Mouse (Mus musculus) fibroblast of lung, adult 2 months (primary cell): ENCODE results near the gene Scaf1.
"Not testable (repeated sequence)": the region's sequence is repeated elsewhere in the genome, so short reads cannot be mapped to it uniquely, and the experiment has no call there.

Source experiments
- DNase-seq: peaks from one replicate; pipeline ENCODE4 v3.0.0-alpha.2; 2011; ENCODE audit warnings: low read depth

Scaf1 gene

GRCm38 (mm10) chr7:45043307-45043706 is 27.1 kb upstream of the Scaf1 start:
- no peak for DNase-seq

DNA sequence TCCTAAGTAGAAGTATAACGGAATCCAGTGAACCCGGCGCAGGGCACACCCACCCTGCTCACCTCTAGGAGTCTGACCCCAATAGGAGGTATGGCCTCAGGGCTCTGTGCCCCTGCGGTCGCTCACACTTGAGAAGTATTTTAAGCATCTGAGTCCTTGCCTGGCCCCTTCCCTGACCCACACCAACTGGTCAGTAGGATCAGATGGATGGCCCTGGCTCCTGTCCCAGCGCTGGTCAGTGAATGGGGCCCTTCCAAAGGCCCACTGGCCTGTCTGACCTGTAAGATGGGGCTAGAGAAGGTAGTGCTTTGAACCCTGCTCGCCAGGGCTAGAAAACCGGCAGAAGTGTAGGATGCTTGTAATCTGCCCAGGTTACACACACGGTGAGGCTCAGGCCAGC is 24.7 kb upstream of the Scaf1 start:
- no peak for DNase-seq

DNA sequence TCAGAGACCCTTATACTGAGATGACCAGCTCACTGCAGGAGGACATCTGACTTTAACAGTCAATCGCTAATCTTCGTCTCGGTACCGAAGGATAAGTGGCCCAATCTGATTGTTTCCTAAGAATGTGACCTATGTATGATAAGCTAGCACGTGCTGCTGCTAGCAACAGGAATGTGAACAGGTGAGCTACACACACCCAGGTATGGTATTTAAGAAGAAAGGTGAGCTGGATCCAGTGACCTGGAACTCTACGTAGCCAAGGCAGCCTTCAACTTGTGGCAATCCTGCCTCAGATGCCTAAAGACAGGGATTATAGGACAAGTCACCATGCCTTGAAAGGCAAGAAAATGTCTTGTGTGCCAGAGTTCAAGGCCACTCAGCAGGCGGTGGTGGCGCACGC is 22.2 kb upstream of the Scaf1 start:
- DNase-seq, result no peak

GRCm38 (mm10) chr7:45037720-45038361 is 21.7 kb upstream of the Scaf1 start:
- no peak for DNase-seq

- DNase-seq, result no peak
Observed at GRCm38 (mm10) chr7:45036702-45037101, 20.5 kb upstream of the Scaf1 start.

DNA sequence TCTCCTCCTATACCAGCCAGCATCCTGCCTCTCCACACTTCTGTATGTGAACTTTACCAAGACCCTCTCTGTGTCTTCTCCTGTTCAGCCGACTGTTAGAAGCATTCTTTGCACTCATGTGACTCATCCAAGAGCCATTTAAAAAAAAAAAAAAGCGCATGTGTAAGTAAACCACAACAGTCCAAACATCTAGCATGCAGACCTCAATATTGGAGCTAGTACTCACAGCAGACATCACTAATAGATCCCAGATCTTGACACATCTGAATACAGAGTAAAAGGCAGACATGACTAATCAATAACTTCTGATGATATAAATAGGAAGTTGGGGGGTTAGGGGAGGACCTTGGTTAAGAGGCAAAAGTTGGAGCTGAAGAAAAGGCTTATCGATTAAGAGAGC is 19.5 kb upstream of the Scaf1 start:
- no peak for DNase-seq

GRCm38 (mm10) chr7:45033722-45034359 is 17.7 kb upstream of the Scaf1 start:
- no peak for DNase-seq

GRCm38 (mm10) chr7:45030857-45031256 is 14.7 kb upstream of the Scaf1 start:
- no peak for DNase-seq

GRCm38 (mm10) chr7:45029995-45030394 is 13.8 kb upstream of the Scaf1 start:
- no peak for DNase-seq

DNA sequence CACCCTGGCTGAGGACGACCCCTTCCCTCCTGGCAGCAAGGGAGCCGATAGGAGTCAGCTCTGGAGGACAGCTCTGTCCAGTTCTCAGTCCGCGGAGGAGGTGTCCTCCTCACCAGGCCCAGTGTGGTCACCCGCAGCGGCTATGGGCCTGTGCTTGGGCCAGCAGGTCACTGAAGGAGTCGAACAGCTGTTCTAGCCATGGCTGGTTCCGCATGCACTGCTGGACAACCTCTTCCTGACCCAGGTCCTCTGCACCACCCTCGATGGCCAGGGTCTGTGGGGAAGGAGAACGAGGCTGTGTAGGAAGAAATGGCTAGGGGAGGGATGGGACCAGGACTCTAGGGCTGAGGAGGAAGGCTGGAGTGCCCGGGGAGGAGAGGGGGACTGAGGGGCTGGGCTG is 12.2 kb upstream of the Scaf1 start:
- no peak for DNase-seq

- DNase-seq, result no peak
Observed at GRCm38 (mm10) chr7:45027761-45028160, 11.6 kb upstream of the Scaf1 start.

GRCm38 (mm10) chr7:45026256-45026655 is 10.1 kb upstream of the Scaf1 start:
- no peak for DNase-seq

DNA sequence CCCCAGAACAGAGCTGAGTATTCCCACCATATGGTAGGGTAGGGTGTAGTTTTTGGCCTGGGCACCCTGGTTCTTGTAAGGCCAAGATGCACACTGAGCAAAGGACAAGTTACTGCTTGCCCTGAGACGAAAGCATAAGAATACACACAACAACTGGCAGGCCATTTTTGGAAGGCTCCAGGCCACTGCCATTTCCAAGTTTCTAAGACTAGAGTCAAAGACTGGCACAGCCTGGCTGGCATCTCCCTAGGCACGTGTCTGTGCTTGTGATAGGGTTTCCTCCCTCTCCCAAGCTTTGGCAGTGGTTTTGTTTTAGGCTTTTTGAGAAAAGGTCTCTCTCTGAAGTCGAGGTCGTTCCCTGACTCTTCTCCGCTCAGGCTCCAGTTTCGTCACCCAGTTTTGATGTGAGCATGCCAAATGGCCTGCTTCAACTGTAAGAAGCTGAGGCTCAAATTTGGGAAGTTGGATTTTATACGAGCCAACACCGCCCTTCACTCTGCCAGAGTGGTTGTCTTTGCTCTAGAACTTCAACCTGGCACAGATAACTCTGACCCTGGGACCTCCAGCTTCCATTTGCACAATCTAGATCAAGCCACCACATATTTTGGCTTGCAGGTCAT is 9.5 kb upstream of the Scaf1 start:
- no peak for DNase-seq

DNA sequence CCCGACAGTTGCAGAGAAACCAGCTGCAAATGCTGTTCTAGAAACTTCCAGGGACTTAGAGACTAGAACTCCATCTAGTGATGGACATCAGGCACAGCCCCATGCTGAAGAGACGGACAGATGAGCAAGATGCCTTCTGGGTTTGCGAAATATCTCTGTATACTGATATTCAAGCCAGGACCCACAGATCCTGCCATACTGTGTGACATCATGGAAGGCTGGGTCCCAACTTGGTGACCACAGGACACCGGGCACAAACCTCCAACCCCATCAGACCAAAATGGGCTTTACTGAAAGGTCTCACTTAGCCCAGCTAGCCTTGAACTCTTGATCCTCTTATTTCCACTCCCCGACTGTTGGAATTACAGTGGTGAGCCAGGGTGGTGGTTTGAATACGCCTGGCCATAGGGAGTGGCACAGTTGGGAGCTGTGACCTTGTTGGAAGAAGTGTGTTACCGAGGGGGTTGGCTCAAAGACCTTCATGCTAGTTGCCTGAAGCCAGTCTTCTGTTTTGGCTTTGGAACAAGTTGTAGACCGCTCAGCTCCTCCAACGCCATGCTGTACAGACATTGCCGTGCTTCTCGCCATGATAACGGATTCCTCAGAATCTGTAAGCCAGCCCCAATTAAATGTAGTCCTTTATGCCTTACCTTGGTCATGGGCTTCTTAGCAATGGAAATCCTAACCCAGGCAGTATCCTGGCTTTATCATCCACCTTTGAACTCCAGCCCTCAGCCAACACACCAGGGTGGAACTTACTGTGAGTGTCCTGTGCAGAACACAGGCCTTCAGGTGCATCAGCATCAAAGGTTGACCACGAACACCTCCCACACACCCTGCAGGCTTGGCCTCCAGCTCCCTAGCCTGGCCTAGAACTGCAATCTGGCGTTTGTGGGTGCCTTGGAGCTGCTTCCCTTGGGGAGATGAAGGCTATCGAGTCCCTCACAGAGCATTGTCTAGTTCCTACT is 8.4 kb upstream of the Scaf1 start:
- DNase-seq, result no peak

GRCm38 (mm10) chr7:45023711-45024110 is 7.5 kb upstream of the Scaf1 start:
- DNase-seq, result not testable (repeated sequence)

GRCm38 (mm10) chr7:45020225-45020624 is 4.1 kb upstream of the Scaf1 start:
- DNase-seq, result no peak

DNA sequence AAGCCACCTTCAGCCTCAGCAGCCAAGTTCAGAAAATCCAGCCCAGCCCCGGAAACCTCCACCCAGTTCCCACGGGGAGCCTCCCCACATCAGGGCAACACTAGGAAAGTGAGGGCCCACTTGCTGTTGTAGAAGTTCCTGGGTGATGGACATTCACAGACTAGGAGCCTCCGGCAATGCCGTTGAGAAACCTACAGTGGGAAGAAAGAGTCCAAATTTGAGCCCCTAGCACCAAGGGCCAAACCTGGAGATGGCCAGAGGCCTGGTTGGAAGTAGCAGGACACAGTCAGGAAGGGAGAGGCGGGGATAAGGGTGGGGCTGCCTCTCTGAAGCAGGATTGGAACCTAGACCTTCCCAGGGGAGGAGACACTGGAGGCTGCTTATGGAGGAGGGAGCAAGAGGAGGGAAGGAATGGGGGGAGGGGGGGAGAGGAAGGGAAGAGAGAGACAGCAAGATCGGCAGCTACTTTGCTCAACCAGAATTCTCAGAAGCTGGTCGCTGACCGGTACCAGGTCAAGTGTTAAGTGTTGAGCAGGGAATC is 2.9 kb upstream of the Scaf1 start:
- peak; percentile 87 for DNase-seq

DNA sequence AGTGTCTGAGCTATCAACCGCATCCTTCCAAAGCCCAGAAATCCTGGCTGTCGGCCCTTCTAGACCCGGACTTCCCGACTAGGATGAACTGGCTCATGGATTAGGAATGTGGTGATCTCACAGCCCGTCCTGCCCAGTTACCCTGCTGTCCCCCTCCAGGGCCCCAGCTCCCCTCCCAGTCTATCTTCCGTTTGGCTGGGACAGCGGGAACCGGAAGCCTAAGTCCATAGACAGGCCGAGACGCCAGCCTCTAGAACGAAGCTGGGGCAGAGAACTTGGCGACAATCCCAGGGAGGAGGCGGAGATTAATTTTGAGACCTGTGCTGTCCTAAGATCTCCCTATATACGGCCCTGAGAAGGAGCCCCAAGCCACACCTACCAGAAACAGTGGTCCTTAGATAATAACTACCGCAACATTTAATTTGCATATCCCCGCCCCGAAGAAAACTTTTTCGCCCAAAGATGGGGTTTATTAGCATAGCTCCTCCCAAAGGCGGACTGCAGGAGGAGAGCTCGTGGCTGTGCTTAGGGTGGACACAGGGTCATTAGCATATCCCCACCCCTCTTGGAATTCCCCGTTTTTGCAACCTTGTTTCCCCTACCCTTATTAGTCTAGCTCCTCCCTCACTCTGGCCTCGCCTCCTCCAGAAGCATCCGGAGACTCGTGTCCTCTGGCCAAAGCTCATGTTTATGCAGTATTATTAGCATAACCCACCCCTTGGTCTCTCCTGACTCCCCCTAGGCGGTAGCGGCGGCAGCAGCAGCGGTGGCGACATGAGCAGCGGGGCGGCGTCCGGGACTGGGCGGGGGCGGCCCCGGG is 1.3 kb upstream of the Scaf1 start, which contains the start of gene Rras:
Rras (plus strand) TSS at position 720 of the 820 bp plus-strand sequence.
- DNase-seq, result peak; percentile 100

- DNase-seq, result no peak
Observed at GRCm38 (mm10) chr7:45016761-45017160, 598 bp upstream of the Scaf1 start.

DNA sequence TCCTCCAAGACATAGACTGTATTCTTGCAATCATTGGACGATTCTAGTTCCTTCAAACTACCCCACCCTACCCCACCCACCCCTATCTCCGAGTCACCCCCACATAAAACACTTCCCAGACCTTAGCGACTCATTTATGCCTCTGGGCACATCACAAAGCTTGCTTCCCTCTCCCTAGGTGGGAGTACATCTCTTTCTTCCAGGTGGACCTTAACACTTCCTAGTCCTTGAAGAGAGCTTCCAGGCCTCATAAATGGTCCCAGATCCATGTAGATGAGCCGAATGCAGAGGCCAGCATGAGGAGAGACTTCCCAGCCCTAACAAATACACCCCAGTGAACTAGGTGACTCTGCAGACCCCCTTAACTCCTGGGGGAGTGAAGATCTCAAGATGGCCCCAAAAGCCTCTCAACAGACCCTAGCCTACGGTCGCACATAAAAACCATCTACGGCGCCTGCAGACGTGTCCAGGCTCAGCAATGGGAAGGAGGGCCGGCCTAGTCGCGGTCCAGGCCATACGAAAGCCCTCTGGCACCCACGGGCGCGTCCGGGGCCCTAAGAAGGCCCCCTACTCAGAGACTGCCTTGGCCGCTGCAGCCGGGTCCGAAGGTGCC is 713 bp downstream of the Scaf1 start:
- DNase-seq, result no peak

DNA sequence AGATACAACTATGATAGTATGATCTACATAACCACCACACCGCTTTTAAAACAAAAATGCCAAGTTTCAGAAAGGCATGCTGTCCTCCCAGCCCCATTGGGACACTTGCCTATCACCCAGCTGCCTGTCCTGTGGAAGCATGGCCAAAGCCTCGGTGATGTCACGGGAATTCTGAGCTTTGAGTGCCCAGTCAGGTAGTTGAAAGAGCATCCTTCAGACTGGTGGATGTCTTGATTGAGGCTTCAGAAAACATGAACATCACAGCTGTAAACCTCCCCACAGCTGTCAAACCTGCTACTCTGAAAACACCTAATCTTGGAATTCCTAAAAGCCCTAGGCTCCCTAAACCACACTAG is 2.1 kb downstream of the Scaf1 start:
- no peak for DNase-seq
